Mouse (Mus musculus) liver, embryonic 16.5 days (tissue): ENCODE results near the gene Adgrb3. TPM values are rescaled to one million over a fixed set of nuclear protein-coding genes. Genes with fewer than 3 reads are reported as not detected.
"Not testable (repeated sequence)": the region's sequence is repeated elsewhere in the genome, so short reads cannot be mapped to it uniquely, and the experiment has no call there.

Source experiments
- ATAC-seq: fragments of 200-750 bp; cut with Nextera tagmentation; 2 replicates; pipeline ENCODE4 v1.8.0; 2017; ENCODE audit warnings: low read depth, mild to moderate bottlenecking, moderate number of reproducible peaks, moderate library complexity
- H3K27ac ChIP-seq: fragments of 300-500 bp; sonication (generic); 2 replicates; pipeline ENCODE4 v1.5.1; 2014; ENCODE audit warnings: mild to moderate bottlenecking, low read length
- H3K27me3 ChIP-seq: fragments of 300-500 bp; sonication (generic); 2 replicates; pipeline ENCODE4 v1.6.1; 2014; ENCODE audit warnings: low read depth, low read length, mixed read lengths; ENCODE audit not compliant: control insufficient read depth, insufficient read depth
- H3K36me3 ChIP-seq: fragments of 300-500 bp; sonication (generic); 2 replicates; pipeline ENCODE4 v1.6.1; 2014; ENCODE audit warnings: mild to moderate bottlenecking; ENCODE audit not compliant: control insufficient read depth, insufficient read depth
- H3K4me1 ChIP-seq: fragments of 300-500 bp; sonication (generic); 2 replicates; pipeline ENCODE4 v1.6.1; 2014; ENCODE audit warnings: low read depth, low read length, mixed read lengths; ENCODE audit not compliant: control insufficient read depth
- H3K4me2 ChIP-seq: fragments of 300-500 bp; sonication (generic); 2 replicates; pipeline ENCODE4 v1.6.1; 2014; ENCODE audit warnings: low read depth, low read length, mixed read lengths
- H3K4me3 ChIP-seq: fragments of 300-500 bp; sonication (generic); 2 replicates; pipeline ENCODE4 v1.5.1; 2014; ENCODE audit warnings: low read depth, mild to moderate bottlenecking, low read length
- H3K9ac ChIP-seq: fragments of 300-500 bp; sonication (generic); 2 replicates; pipeline ENCODE4 v1.6.1; 2014; ENCODE audit warnings: low read depth, low read length
- H3K9me3 ChIP-seq: fragments of 300-500 bp; sonication (generic); replicated peaks from 2 replicates; pipeline ENCODE4 v1.6.1; 2016; ENCODE audit warnings: low read length; ENCODE audit not compliant: control insufficient read depth
- WGBS: fragments of 180-500 bp; shearing (Covaris S2); extraction: QIAGEN DNeasy Blood & Tissue Kit; methylation state at CpG from one replicate; pipeline ENCODE4 v1.1.7; 2014; ENCODE audit not compliant: insufficient replicate concordance; 5-methylcytosine and 5-hydroxymethylcytosine counted together
- polyA plus RNA-seq: library from polyadenylated mRNA; unstranded; fragments of >200 nt; fragmentation: Nextera tagmentation; extraction: Ambion mirVana; gene quantifications from 2 replicates; pipeline ENCODE4 v1.2.1, GENCODE M21; 2015

Adgrb3 gene
- polyA plus RNA-seq, 1 experiment from 2014 or later, result not detected

GRCm38 (mm10) chr1:25510321-25511055, 319.0 kb downstream of the Adgrb3 start:
- WGBS, result 43% methylated on average over 10 of the region's 10 CpGs
- no peak for ATAC-seq
- H3K36me3 ChIP-seq, result no peaks in the 10 kb centered on the region

GRCm38 (mm10) chr1:25504313-25504712, 325.2 kb downstream of the Adgrb3 start:
- no peak for ATAC-seq
- WGBS, result 28% methylated on average over 4 of the region's 4 CpGs
- Histone ChIP-seq H3K9ac (no peak overlapping the region), H3K4me3 (no peak overlapping the region), H3K27me3 (no peaks in the 10 kb centered on the region), H3K27ac (no peak overlapping the region), H3K4me1 (no peaks in the 10 kb centered on the region), H3K4me2 (no peak overlapping the region), H3K36me3 (no peaks in the 10 kb centered on the region), H3K9me3 (no peaks in the 10 kb centered on the region)

More at GRCm38 (mm10) chr1:25510321-25511055, 319.0 kb downstream of the Adgrb3 start:
- no peak overlapping the region for H3K4me3 ChIP-seq
- H3K27me3 ChIP-seq, result no peaks in the 10 kb centered on the region
- H3K4me2 ChIP-seq, result no peak overlapping the region
- no peaks in the 10 kb centered on the region for H3K9me3 ChIP-seq
- no peak overlapping the region for H3K9ac ChIP-seq
- H3K27ac ChIP-seq, result no peak overlapping the region
- no peaks in the 10 kb centered on the region for H3K4me1 ChIP-seq

- H3K4me3 ChIP-seq, result no peak overlapping the region
- no peak for ATAC-seq
- H3K27me3 ChIP-seq, result no peaks in the 10 kb centered on the region
- H3K9ac ChIP-seq, result no peak overlapping the region
- no peak overlapping the region for H3K27ac ChIP-seq
- no peaks in the 10 kb centered on the region for H3K4me1 ChIP-seq
- H3K36me3 ChIP-seq, result no peaks in the 10 kb centered on the region
- no peaks in the 10 kb centered on the region for H3K9me3 ChIP-seq
- 76% methylated on average over 4 of the region's 4 CpGs for WGBS
- no peak overlapping the region for H3K4me2 ChIP-seq
Observed at GRCm38 (mm10) chr1:25503524-25503923, 326.0 kb downstream of the Adgrb3 start.

GRCm38 (mm10) chr1:25495202-25495914, 334.1 kb downstream of the Adgrb3 start:
- no peaks in the 10 kb centered on the region for H3K27me3 ChIP-seq
- no peak overlapping the region for H3K4me2 ChIP-seq
- H3K4me1 ChIP-seq, result no peaks in the 10 kb centered on the region
- no peak overlapping the region for H3K27ac ChIP-seq
- H3K9ac ChIP-seq, result no peak overlapping the region
- no peaks in the 10 kb centered on the region for H3K9me3 ChIP-seq
- ATAC-seq, result no peak
- 46% methylated on average over 3 of the region's 3 CpGs for WGBS
- no peak overlapping the region for H3K4me3 ChIP-seq
- H3K36me3 ChIP-seq, result no peaks in the 10 kb centered on the region

GRCm38 (mm10) chr1:25491503-25491902, 338.0 kb downstream of the Adgrb3 start:
- no peak overlapping the region for H3K9ac ChIP-seq
- WGBS, result 43% methylated on average over 1 of the region's 1 CpGs

GRCm38 (mm10) chr1:25490174-25490573, 339.3 kb downstream of the Adgrb3 start:
- no peak overlapping the region for H3K27ac ChIP-seq
- no peaks in the 10 kb centered on the region for H3K36me3 ChIP-seq
- no peaks in the 10 kb centered on the region for H3K27me3 ChIP-seq
- no peak for ATAC-seq
- 35% methylated on average over 2 of the region's 2 CpGs for WGBS
- no peaks in the 10 kb centered on the region for H3K4me1 ChIP-seq
- no peaks in the 10 kb centered on the region for H3K9me3 ChIP-seq
- no peak overlapping the region for H3K9ac ChIP-seq
- no peak overlapping the region for H3K4me2 ChIP-seq
- H3K4me3 ChIP-seq, result no peak overlapping the region

More at GRCm38 (mm10) chr1:25491503-25491902, 338.0 kb downstream of the Adgrb3 start:
- ATAC-seq, result no peak
- Histone ChIP-seq H3K27me3 (no peaks in the 10 kb centered on the region), H3K4me3 (no peak overlapping the region), H3K36me3 (no peaks in the 10 kb centered on the region), H3K27ac (no peak overlapping the region), H3K9me3 (no peaks in the 10 kb centered on the region), H3K4me1 (no peaks in the 10 kb centered on the region), H3K4me2 (no peak overlapping the region)

GRCm38 (mm10) chr1:25475699-25476098, 353.8 kb downstream of the Adgrb3 start:
- no peaks in the 10 kb centered on the region for H3K9me3 ChIP-seq
- no peaks in the 10 kb centered on the region for H3K4me1 ChIP-seq
- H3K9ac ChIP-seq, result no peak overlapping the region
- H3K27me3 ChIP-seq, result no peaks in the 10 kb centered on the region
- WGBS, result 61% methylated on average over 3 of the region's 3 CpGs
- no peaks in the 10 kb centered on the region for H3K36me3 ChIP-seq
- no peak for ATAC-seq
- no peak overlapping the region for H3K27ac ChIP-seq
- H3K4me3 ChIP-seq, result no peak overlapping the region
- no peak overlapping the region for H3K4me2 ChIP-seq

- H3K9me3 ChIP-seq, result no peaks in the 10 kb centered on the region
- H3K27ac ChIP-seq, result no peak overlapping the region
- H3K36me3 ChIP-seq, result no peaks in the 10 kb centered on the region
- H3K4me1 ChIP-seq, result no peaks in the 10 kb centered on the region
- no peak overlapping the region for H3K9ac ChIP-seq
- no peaks in the 10 kb centered on the region for H3K27me3 ChIP-seq
- no peak for ATAC-seq
- 61% methylated on average over 11 of the region's 11 CpGs for WGBS
- no peak overlapping the region for H3K4me3 ChIP-seq
- H3K4me2 ChIP-seq, result no peak overlapping the region
Observed at GRCm38 (mm10) chr1:25474469-25474868, 355.0 kb downstream of the Adgrb3 start.

GRCm38 (mm10) chr1:25471612-25472011, 357.9 kb downstream of the Adgrb3 start:
- ATAC-seq, H3K4me2 ChIP-seq, H3K4me3 ChIP-seq, H3K9me3 ChIP-seq, H3K36me3 ChIP-seq, H3K4me1 ChIP-seq, H3K9ac ChIP-seq, H3K27me3 ChIP-seq, H3K27ac ChIP-seq: not testable (repeated sequence)
- WGBS, result 33% methylated on average over 2 of the region's 2 CpGs
